Mouse (Mus musculus) heart, adult 2 months (tissue): ENCODE data around the gene Ehmt1.

Experiments
- CTCF ChIP-seq: fragments of 200-600 bp; IDR thresholded peaks from 2 replicates; pipeline ENCODE4 v1.8.1; 2022; ENCODE audit warnings: antibody characterized with exemption, mild to moderate bottlenecking, moderate library complexity
- EP300 ChIP-seq: fragments of 200-500 bp; IDR thresholded peaks from 2 replicates; pipeline ENCODE4 v1.6.1; 2011; ENCODE audit warnings: low read depth, low read length, control low read depth; ENCODE audit not compliant: insufficient read depth
- POLR2A ChIP-seq: fragments of 200-500 bp; IDR thresholded peaks from 2 replicates; pipeline ENCODE4 v1.6.1; 2011; ENCODE audit warnings: mild to moderate bottlenecking, low read depth, low read length, control low read depth; ENCODE audit not compliant: insufficient read depth

DNA sequence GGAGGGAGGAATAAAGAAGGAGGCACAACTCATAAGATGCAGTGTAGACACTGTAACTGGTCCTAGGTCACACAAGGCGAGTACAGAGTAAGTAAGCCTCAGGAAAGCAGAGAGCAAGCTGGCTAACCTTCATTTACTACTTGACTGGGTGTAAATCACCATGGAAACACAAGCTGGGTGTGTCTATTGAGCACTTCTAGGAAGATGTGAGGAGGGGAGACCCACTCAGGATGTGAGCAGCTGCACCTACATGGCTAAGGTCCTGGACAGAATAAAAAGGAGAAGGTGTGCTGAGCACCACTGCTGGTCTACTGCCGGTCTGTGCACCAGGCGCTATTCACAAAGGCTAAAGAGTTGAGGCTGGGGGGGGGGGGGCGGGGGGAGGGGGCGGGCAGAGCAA is 142.6 kb downstream of the Ehmt1 start:
- no peak for TF ChIP-seq CTCF
- TF ChIP-seq POLR2A: no peak
- TF ChIP-seq EP300: no peak
